Mouse (Mus musculus): ENCODE results near the gene Pam.
"Not testable (repeated sequence)": the region's sequence is repeated elsewhere in the genome, so short reads cannot be mapped to it uniquely, and the experiment has no call there.

The Pam gene

DNA sequence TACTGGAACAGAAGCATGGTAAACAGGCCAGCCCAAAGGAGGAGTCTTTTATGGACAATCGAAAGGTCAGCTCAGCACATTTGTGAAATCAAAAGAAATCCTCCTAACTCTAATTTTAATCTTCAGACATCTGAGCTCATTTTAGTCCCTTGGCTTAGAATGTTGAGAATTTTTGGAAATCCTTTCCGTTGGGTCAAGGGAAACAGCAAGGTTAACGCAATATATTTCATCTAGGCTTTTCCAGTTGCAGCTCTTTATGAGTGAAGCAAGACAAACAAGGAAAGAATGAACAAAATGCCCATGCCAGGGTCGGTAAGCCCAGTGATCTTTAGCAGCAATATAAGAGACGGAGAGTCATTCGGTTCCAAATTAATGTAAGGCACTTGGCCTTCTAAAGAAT is 135.3 kb downstream of the Pam start:
- no peak for DNase-seq

DNA sequence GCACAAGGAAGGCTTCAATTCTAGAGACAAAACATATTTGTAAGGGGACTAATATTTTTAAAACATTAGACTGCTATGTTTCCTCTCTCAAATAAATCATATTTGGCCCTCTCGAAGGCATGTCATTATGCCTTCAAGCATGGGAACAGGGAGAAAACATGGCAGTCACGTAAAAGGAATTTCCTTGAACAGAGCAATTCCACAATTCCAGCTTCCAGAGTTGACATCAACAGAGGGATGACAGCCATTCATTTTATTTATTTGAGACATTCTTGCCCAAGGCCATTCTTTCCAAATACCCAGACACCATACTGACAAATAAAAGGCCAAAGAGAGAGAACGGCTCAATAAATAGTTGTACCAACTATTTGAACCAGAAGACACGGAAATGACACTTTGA is 136.7 kb downstream of the Pam start:
- no peak for DNase-seq

DNA sequence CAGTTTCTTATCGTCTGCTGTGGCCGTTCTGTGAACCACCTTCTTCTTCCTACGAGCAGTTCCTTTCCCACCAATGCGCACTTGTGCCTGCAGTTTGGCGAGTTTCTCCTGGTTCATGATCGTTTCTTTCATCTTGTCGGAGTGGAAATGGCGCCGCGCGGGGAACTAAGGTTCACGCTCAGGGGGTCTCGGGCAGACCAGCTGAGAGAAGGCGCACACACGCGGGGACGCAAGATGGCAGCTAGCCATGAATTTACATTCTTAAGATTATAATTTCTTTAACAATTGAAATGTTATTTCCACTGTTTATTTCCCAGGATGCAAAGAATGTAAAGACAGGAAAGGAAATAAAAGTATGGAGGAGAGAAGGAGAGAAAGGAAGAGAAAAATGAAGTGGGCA is 146.2 kb downstream of the Pam start:
- DNase-seq = not testable (repeated sequence)

DNA sequence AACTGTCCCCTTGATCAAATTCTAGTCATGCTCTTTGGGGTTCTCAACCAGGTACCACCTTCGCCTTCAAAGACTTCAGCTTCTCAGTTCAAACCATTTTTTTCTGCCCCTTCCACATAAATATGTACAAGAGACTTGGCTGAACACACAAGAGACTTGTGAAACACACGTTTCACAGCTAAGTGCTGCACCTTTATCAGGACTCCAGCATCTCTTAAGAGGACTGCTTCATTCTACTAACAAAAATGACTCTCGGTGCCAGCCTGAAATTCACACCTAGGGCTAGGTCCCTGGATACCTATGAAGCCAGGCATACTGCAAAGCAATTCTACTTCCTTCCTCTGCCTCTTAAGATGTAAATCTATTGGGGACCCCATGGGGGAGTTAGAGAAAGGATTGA is 148.3 kb downstream of the Pam start:
- no peak for DNase-seq

DNA sequence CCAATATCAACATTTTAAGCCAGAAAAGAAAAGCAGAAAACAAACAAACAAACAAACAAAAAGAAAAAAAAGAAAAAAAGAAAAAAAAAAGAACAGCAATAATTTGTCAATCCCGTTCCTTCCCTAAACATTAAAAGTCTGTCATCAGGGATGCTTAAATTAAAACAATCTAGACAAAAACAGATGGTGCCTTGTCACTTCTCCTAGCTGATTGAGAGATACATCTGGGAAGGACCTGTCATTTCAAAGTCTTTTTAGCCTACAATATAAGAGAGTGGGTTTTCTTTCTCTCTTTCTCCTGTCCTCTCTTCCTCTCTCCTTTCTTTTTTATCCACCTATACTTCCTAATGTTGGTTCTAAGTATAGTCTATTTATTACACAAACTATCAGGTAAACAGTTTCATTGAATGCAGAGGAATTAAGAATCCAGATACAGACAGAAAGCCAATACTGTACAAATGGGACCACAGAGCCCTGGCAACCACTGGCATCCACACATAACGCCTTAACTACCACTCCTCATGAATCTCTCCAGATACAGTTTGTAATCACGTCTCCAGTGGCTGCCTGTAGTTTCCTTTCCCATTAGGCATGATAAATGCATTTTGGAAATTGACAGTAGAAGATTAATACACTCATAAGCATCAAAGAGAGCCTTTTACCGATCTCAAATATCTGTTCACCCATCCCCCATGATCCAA is 151.4 kb downstream of the Pam start:
- no peak for DNase-seq

DNA sequence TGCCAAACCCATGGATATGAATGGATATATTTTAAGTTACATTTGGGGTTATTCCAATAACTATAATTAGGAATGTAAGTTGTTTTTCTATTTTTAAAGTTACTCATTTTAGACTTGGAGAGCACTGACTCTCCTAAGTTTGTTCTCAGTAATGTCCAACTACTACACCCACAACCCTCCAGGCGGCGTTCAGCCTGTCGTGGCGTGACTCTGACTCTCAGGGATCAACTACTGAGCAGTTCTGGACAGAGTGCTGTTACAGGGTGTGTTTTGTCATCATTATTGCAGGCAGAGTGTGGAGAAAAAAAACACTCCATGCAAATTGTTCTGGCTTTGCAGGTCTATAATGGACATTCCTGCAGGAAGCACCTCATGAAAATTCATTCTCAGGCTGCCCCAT is 152.0 kb downstream of the Pam start:
- DNase-seq = peak; percentile 11 to 18

DNA sequence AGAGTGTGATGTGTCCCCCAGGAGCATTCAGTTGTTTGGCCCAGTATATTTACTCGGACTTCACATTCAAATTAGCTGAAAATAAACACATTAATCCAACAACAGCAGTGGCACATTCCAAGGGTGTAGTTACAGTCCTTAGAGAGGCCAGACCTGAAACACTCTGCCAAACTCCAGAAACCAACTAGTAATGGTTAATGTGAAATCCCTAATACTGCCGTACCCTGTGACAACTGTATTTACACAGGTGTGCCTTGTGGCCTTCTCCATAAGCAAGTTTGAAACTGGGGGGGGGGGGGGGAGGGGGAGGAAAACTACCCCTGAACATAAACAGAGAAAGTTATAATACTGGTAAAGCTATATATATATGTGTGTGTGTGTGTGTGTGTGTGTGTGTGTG is 152.5 kb downstream of the Pam start:
- no peak for DNase-seq

DNA sequence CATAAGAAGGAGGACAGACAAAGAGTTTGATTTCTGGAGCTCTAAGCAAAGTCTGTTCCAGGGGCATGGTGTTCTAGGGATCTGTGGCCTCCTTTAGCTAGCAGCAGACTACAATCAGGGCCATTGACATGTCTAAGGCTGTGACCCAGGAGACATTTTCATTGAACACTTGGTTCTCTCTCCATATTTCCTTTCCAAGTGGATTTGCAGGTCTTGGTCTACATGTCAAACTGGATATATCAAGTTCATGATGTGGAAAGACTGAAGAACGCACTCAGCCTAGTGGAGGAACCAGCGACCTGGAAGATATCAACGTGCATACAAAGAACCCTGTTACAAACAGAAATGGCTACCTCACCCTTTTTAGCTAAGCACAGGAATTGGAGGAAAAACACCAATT is 156.9 kb downstream of the Pam start:
- DNase-seq = no peak

DNA sequence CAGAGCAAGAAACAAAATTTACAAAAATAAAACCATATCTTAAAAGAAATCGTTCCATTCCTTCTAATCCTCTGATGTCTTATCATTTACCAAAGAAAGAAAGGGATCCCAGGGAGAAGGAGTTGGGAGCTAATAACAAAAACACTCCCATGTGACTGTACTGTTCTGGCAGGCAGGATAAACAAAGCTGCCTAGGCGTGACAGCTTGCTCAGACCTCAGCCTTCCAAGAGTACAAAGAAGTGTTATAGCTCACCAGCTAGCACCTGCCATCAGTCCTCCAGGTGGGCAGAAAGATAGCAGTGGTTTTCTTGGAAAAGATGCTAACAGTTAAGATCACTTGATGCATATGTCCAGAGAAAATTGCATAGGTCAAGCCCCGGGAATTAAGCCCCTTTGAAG is 157.4 kb downstream of the Pam start:
- DNase-seq = peak in 1 of 2 experiments; percentile 10

DNA sequence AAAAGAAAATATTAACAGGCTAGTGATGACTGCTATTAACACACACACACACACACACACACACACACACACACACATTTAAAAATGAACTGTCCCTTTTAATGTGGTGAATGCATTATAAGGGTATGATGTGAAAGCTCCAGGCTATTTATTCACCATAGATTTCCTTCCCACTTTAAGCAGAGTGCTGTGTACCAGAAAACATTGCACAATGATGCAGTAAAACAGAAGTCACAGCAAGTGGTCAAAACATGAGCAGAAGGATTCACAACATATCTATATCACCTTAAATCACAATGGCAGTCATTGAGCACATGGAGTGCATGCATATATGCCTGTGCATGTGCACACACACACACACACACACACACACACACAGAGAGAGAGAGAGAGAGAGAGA is 160.5 kb downstream of the Pam start:
- no peak for DNase-seq

DNA sequence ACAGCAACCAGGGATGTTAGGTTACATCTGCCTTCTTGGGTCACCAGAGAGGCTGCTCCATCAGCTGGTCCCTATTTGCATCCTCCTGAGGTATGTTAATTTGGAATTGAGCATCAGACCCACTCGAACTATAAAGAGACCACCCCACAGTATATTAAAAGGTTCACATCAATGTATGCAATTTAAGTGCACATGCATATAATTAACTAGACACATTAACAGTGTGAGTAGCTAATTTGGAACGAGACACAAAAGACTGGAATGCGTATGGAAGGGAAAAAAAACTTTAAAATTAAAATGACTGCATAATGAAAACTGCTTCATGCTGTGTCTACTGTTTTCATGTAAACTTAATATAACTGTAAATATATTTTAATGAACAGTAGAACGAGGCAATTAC is 164.2 kb downstream of the Pam start:
- no peak for DNase-seq

DNA sequence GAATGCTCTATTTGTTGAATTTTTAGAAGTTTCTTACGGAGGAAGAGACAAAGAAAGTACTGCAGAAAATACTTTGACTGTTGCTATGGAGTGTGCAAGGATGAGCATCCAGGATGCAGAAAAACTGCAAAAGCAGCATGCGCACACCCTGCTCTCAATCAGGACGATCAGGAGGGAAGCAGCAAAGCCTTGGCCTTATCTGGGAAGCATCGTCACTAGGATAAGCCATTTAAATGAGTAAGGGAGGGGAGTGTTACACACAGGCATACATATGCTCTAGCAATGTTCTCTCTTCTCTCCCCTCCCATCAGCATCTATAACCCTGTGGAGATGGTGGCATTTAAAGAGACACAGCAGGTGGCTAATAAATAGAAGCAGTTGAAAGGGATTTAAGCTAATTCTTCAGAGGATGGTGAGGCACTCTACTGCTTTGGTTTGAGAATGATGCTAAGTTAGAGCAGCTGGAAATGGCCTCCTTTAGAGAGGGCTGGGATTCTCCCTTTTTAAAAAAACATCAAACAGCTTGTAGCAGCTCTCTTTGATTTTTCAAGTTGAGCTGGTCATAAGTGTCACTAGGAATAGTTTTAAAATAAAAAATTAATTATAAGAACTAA is 165.9 kb downstream of the Pam start:
- no peak for DNase-seq

DNA sequence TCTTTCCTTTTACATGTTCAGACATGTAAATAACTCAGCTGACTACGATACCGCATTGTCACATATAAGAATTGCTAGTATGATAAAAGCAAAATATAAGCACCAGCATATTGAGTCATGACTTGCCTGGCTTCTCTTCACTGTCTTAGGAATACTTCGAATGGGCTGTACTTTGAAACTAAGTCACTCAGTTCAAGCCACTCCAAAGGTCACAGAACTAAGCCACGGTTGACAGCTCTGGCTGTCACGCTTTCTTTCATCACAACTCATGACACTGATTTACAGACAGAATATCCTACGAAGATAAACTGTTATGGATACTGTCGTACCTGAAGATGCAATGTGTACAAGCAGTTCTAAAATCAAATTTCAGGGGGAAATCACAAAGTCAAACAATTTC is 168.7 kb downstream of the Pam start:
- DNase-seq = no peak

DNA sequence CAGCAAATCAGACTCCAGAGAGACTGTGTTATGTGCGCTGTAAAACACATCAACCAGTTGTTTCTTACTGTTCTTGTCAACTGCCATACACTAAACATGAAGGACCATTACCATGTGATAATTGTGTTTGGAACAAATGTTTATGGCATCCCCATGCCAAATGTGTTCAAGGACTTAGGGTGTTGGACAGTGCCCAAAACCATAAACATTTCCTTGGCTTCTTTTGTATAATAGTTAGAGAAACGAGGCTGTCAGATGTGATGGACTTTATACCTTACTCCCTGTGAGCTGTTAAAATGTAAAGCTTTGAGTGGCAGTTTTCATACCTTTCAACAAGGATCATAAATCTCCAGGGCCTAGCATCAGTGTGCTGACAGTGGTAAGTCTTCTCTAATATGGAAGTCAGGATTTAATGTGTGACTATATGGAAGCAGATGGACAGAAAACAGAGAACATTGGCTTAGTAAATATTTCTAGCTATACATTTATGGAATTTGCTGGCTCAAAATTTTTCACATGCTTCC is 169.4 kb downstream of the Pam start:
- DNase-seq = no peak

DNA sequence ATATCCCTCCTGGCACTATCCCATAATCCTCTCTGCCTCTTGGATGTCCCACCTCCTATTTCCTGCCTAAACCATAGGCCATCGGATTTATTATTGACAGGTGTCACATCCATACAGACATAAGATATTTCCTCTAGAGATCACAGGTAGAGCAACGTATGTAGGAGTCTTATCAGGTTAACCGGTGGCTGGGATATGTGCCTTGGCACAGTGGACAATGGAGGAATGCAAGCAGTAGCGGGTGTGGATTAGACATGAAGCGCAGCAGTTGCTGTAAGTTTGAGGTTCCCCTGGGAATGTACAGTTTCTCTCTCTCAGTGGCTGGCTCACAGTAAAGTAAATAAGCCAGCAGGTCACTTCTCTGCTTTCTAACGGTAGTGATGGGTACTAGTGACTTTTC is 173.1 kb downstream of the Pam start:
- no peak for DNase-seq

DNA sequence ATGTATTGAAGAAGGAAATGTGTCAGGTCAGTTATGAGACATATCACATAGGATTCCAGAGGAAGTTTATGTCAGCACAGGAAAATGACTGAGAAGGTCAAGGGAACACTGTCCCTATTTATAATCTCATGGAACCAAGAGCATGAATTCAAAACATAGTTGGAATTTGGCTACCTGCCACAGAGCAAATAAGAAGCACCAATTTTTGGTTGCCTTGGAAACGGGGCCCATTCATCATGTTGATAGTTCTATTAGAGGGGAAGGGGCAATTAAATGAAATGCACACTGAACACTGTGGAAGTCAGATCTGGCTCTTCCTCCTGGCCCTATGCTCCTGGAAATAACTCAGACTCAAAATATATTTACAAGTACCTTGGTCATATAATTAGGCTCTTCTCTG is 173.6 kb downstream of the Pam start:
- DNase-seq = peak in 1 of 2 experiments; percentile 13

DNA sequence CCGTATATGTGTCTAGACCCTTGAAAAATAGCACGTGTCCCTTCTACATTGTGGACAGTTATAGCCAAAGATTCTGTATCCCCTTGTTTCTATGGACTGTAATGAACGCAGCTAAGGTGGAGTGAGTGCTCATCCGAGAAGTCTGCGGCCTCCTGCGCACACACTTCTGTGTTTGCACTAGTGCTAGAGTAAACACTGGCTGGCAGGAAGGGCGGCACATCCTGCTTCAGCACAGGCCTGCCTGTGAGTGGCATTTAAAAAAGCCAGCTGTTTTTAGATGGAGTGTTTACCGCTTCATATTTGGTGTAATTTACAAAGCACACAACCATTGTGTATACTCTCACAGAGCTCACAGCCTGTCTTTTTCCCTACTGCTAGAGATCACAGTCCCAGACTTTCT is 177.0 kb downstream of the Pam start:
- DNase-seq = peak; percentile 20 to 47

DNA sequence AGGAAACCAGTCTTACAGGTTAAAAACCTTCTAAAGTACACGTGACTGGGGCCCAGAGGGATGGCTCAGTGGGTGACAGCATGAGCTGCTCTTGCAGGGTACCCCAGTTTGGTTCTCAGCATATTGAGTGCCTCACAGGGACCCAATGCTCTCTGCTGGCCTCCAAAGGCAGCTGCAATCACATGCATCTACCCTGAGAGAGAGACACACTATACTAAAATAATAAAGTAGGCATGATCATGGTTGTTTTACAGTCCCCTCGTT is 178.5 kb downstream of the Pam start:
- no peak for DNase-seq

DNA sequence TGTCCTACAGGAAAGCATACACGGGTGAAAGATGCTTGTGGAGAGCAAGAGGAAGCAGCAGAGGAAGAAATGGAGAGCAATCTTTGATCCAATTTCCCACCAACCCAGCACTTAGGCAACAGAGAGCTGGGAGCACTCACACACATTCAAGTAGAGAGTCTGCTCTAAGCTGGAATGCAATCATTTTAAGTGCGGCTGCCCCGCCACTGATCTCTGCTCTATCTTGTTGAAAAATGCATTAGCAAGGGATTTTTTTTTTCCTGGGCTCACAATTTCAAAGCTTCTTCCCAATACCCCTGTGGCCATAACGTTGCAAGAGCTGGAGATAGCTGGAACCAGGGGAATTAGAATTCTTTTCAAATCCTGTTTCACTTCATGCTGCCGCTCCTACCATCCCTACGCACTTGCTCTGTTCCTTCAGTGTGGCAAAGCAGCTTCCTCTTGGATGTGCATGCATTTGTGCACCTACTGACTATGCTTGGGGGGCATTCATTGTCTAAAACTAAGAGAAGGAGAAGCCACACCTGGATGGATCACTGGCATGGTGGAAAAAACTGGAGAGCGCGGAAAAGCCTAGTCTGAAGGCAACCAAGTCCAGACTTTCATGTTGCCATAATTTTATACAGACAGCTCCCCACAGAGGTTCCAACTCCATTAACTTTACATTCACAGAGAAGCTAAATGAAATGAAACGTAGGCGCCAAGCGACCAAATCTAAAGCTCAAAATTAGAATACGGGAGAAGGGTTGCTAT is 179.1 kb downstream of the Pam start:
- no peak for DNase-seq

DNA sequence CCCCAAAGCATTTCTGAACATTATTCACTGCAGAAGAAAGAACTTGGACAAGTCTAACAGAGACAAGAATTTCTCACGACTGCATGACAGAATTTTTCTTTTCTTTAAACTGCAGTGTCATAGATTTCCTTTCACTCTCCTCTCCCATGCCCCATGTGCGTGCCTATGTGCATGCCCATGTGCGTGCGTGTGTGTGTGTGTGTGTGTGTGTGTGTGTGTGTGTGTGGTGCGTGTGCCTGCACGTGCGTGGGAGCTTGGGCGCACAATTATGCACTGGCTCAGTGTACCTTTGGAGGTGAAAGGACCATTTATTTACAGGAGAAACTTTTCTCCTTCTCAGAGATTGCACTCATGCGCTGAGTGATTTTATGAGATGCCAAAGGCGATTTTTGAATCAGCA is 179.7 kb downstream of the Pam start:
- no peak for DNase-seq

DNA sequence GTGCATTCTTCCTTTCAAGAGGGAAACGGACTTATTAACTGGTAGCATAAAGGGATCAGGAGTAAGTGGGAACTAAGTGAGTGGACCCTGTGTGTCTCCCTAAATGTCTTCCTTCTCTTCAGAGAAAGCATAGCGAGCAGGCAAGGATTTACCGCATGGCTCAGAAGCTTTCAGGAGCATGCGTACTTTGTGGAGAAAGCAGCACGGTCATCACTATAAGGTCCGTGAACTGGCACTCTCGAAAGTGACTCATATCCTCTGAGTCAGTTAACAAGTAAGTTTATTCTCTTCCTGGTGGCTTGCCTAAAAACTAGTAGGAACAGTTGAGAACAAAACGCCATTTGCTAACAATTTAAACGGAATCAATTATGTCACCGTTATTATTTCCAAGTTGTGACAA is 184.6 kb downstream of the Pam start:
- no peak for DNase-seq

DNA sequence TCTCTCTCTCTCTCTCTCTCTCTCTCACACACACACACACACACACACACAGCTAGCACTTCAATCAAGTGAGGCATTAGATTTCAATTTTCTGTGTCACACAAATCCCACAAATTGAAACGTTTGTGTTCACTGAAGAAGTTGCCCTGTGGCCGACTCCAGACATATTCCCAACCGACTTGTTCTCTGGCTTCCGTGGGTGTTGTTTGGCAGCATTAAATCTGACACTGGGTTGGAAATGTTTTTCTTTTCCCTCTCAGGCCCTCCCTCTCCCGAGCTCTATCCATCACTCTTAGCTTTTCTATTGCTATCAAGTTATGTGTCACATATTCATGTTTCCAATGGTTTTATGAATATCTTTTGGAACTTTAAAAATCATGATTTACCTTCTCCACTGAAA is 185.9 kb downstream of the Pam start:
- no peak for DNase-seq

DNA sequence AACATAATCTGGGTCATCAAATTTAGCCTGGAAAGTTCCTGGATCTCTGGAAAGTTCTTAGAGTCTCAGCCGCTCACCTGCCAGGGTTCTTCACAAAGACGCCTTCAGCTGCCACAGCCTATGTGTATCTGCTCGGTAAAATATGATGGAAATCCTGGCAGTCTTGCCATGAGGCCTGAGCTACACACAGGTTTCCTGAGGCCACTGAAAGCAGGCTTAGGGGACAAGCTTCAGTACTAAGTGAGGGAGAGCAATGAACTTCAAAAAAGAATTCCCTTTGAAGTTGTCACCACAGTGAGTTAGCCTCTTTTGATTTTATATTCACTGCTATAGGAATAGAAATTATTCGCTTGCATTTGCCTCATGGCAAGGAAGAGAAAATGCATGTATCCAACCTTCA is 186.7 kb downstream of the Pam start:
- no peak for DNase-seq

DNA sequence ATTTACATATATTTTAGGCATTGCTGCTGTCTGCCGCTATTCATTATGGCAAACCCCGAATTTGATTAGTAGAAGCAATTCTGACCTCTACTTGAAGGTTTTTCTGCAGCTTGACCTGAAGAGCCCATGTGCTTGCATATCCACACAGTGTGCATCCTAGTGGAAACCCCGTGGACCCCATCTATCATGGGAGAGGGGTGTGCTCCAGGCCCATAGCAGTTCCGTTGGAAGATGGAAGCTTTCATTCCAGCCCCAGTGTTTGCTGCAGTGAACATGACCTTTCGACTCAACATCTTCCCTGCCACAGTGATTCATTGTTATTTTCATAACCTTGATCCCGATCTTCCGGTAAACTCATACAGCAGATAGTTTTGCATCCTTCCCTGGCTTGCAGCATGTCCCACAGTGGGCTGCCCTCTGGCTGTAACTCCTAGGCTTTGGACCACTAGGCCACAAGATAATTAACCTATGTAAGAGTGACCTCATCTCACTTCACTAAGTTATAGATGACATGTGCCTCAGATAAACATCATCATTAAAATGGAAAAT is 191.5 kb downstream of the Pam start:
- peak in 1 of 2 experiments; percentile 6 for DNase-seq

Data from kidney, postnatal 4 days (tissue).